ENCODE assay signal across 8 mouse cellular contexts in genomic region chr12:102422065-102422464, GRCm38 (mm10). TPM values are rescaled to one million over a fixed set of nuclear protein-coding genes. Genes with fewer than 3 reads are reported as not detected.
DNase-seq lines count a peak whose midpoint lies in the region; ATAC-seq and TF ChIP-seq lines count a peak whose summit lies in the region.

No protein-coding gene starts in this region.

- H3K4me3 ChIP-seq in liver, embryonic 12.5 days: no peak overlapping the region
- no peak overlapping the region for H3K4me3 ChIP-seq in liver, postnatal 0 days (ENCODE audit: low read depth, low read length)
- H3K4me3 ChIP-seq in kidney, embryonic 16.5 days (ENCODE audit: low read length): no peak overlapping the region
- H3K4me3 ChIP-seq in forebrain, postnatal 0 days (ENCODE audit: low read depth, low read length): no peak overlapping the region

- H3K27me3 ChIP-seq in liver, embryonic 12.5 days (replicated peaks): no peaks in the 10 kb centered on the region
- no peaks in the 10 kb centered on the region for H3K27me3 ChIP-seq in liver, postnatal 0 days (ENCODE audit: insufficient read depth, low read length)
- no peaks in the 10 kb centered on the region for H3K27me3 ChIP-seq in kidney, embryonic 16.5 days (ENCODE audit: insufficient read depth, low read length)
- H3K27me3 ChIP-seq in forebrain, postnatal 0 days (ENCODE audit: insufficient read depth, low read length): no peaks in the 10 kb centered on the region

- no peaks in the 10 kb centered on the region for H3K36me3 ChIP-seq in liver, embryonic 12.5 days
- H3K36me3 ChIP-seq in liver, postnatal 0 days (replicated peaks; ENCODE audit: insufficient read depth, low read length): no peaks in the 10 kb centered on the region
- peaks cover 7% of the 10 kb centered on the region; the same call in 1 of the 2 replicates for H3K36me3 ChIP-seq in kidney, embryonic 16.5 days (ENCODE audit: insufficient read depth, low read length)
- peaks cover 8% of the 10 kb centered on the region; the same call in 1 of the 2 replicates for H3K36me3 ChIP-seq in forebrain, postnatal 0 days (ENCODE audit: insufficient read depth)

- H3K4me1 ChIP-seq in liver, embryonic 12.5 days: peaks cover 65% of the 10 kb centered on the region
- H3K4me1 ChIP-seq in liver, postnatal 0 days (ENCODE audit: insufficient read depth): peaks cover 3% of the 10 kb centered on the region
- H3K4me1 ChIP-seq in kidney, embryonic 16.5 days (ENCODE audit: insufficient read depth, low read length): peaks cover under 1% of the 10 kb centered on the region; the same call in 1 of the 2 replicates
- H3K4me1 ChIP-seq in forebrain, postnatal 0 days (ENCODE audit: insufficient read depth): no peaks in the 10 kb centered on the region

- no peak overlapping the region for H3K4me2 ChIP-seq in liver, embryonic 12.5 days
- H3K4me2 ChIP-seq in liver, postnatal 0 days (ENCODE audit: low read depth, low read length): no peak overlapping the region
- no peak overlapping the region for H3K4me2 ChIP-seq in kidney, embryonic 16.5 days (replicated peaks; ENCODE audit: low read depth, low read length)
- H3K4me2 ChIP-seq in forebrain, postnatal 0 days (ENCODE audit: low read depth): no peak overlapping the region

- 73% methylated on average over 6 of the region's 6 CpGs for WGBS in liver, embryonic 12.5 days (ENCODE audit: insufficient replicate concordance)
- WGBS in liver, postnatal 0 days (ENCODE audit: insufficient replicate concordance): 84% methylated on average over 6 of the region's 6 CpGs
- 79% methylated on average over 6 of the region's 6 CpGs for WGBS in kidney, embryonic 16.5 days
- WGBS in forebrain, postnatal 0 days: 83% methylated on average over 6 of the region's 6 CpGs

- H3K27ac ChIP-seq in liver, embryonic 12.5 days: 0 out of 2 replicates have a peak overlapping the region, but pooled peaks have one; percentile 5
- H3K27ac ChIP-seq in liver, postnatal 0 days (ENCODE audit: low read depth): no peak overlapping the region
- H3K27ac ChIP-seq in kidney, embryonic 16.5 days (ENCODE audit: low read length): peak overlapping the region; percentile 59
- no peak overlapping the region for H3K27ac ChIP-seq in forebrain, postnatal 0 days (ENCODE audit: low read depth, low read length)

- intact Hi-C loops in gastrocnemius, postnatal 14 days (cut with DNase I; ENCODE audit: low total_unique reads): no loop called here

- TF ChIP-seq EP300 in liver, postnatal 0 days (IDR thresholded peaks at IDR 0.05; ENCODE audit: low read depth): no peak

- DNase-seq in liver, postnatal 0 days: no peak
- peak; percentile 69 for DNase-seq in gastrocnemius, postnatal 14 days
- DNase-seq in retina, postnatal 1 day: peak; percentile 80
- DNase-seq in forebrain, postnatal 0 days: no peak
- no peak for DNase-seq in thymus, postnatal 0 days (ENCODE audit: low spot score)

- no peak overlapping the region; the same call in 1 of the 2 replicates for H3K9ac ChIP-seq in liver, embryonic 12.5 days
- no peak overlapping the region for H3K9ac ChIP-seq in liver, postnatal 0 days (replicated peaks)
- no peak overlapping the region for H3K9ac ChIP-seq in kidney, embryonic 16.5 days (replicated peaks; ENCODE audit: low read length)
- H3K9ac ChIP-seq in forebrain, postnatal 0 days: no peak overlapping the region

- H3K9me3 ChIP-seq in liver, embryonic 12.5 days (replicated peaks): no peaks in the 10 kb centered on the region
- H3K9me3 ChIP-seq in liver, postnatal 0 days (ENCODE audit: low read length): no peaks in the 10 kb centered on the region
- no peaks in the 10 kb centered on the region for H3K9me3 ChIP-seq in kidney, embryonic 16.5 days (ENCODE audit: low read length)
- H3K9me3 ChIP-seq in forebrain, postnatal 0 days (ENCODE audit: low read length): no peaks in the 10 kb centered on the region

- no peak for TF ChIP-seq CTCF in liver, postnatal 0 days (IDR thresholded peaks at IDR 0.05; ENCODE audit: low read depth)
- no peak for TF ChIP-seq CTCF in forebrain, postnatal 0 days (IDR thresholded peaks at IDR 0.05; ENCODE audit: low read depth)

- ATAC-seq in liver, embryonic 12.5 days: no peak
- no peak for ATAC-seq in liver, postnatal 0 days
- ATAC-seq in kidney, embryonic 16.5 days (ENCODE audit: low FRiP score, low TSS enrichment): 0 out of 2 replicates have a peak, but pooled peaks have one; percentile 37
- ATAC-seq in forebrain, postnatal 0 days: no peak
- no peak for ATAC-seq in megakaryocyte progenitor cell, adult 5-6 weeks (replicated peaks; ENCODE audit: poor library complexity)

RNA-seq across cellular contexts. Expression of gene Lgmn, which starts 17.5 kb away (rescaled TPM):
- polyA plus RNA-seq in liver, embryonic 12.5 days (2016; fragmentation: Nextera tagmentation; extraction: Ambion mirVana): 47.2 and 49.9 TPM in 2 replicates
- 140 and 142 TPM in 2 replicates for polyA plus RNA-seq in liver, postnatal 0 days (2015; fragmentation: Nextera tagmentation; extraction: Ambion mirVana)
- total RNA-seq in gastrocnemius, postnatal 14 days (2021): 10 to 100 TPM; 51.2 to 64.3 TPM
- polyA plus RNA-seq in kidney, embryonic 16.5 days (2015; fragmentation: Nextera tagmentation; extraction: Ambion mirVana): 153 and 175 TPM in 2 replicates
- total RNA-seq in forebrain, postnatal 0 days (2014; rRNA removed): 79.6 and 88.1 TPM in 2 replicates
- 121 and 139 TPM in 2 replicates for polyA plus RNA-seq in forebrain, postnatal 0 days (2015; fragmentation: Nextera tagmentation; extraction: Ambion mirVana)
- total RNA-seq in megakaryocyte progenitor cell, adult 5-6 weeks (2015): 2.1 and 2.9 TPM in 2 replicates
- total RNA-seq in megakaryocyte progenitor cell, adult 5-6 weeks (2017): 0.71 and 2.2 TPM in 2 replicates
- 75.0 and 77.3 TPM in 2 replicates for polyA plus RNA-seq in thymus, postnatal 0 days (2015; fragmentation: Nextera tagmentation; extraction: Ambion mirVana)

RNA-seq across cellular contexts. Expression of gene Golga5, which starts 46.9 kb away (rescaled TPM):
- 18.5 and 19.5 TPM in 2 replicates for polyA plus RNA-seq in liver, embryonic 12.5 days (2016; fragmentation: Nextera tagmentation; extraction: Ambion mirVana)
- 16.5 and 16.7 TPM in 2 replicates for polyA plus RNA-seq in liver, postnatal 0 days (2015; fragmentation: Nextera tagmentation; extraction: Ambion mirVana)
- total RNA-seq in gastrocnemius, postnatal 14 days (2021): 10 to 100 TPM; 19.8 to 23.2 TPM
- 35.6 and 37.8 TPM in 2 replicates for polyA plus RNA-seq in kidney, embryonic 16.5 days (2015; fragmentation: Nextera tagmentation; extraction: Ambion mirVana)
- 28.9 and 34.9 TPM in 2 replicates for total RNA-seq in forebrain, postnatal 0 days (2014; rRNA removed)
- 24.4 and 25.6 TPM in 2 replicates for polyA plus RNA-seq in forebrain, postnatal 0 days (2015; fragmentation: Nextera tagmentation; extraction: Ambion mirVana)
- total RNA-seq in megakaryocyte progenitor cell, adult 5-6 weeks (2015): 22.1 and 28.8 TPM in 2 replicates
- total RNA-seq in megakaryocyte progenitor cell, adult 5-6 weeks (2017): 69.0 and 74.0 TPM in 2 replicates
- polyA plus RNA-seq in thymus, postnatal 0 days (2015; fragmentation: Nextera tagmentation; extraction: Ambion mirVana): 31.7 and 34.5 TPM in 2 replicates

Comparison
In these comparisons a context has a peak if more than half of its experiments do, and no peak if none do; other contexts are left out.
1. H3K27ac ChIP-seq: peak in liver, embryonic 12.5 days (single experiment) and kidney, embryonic 16.5 days (single experiment); none in liver, postnatal 0 days (single experiment) and forebrain, postnatal 0 days (single experiment).
2. DNase-seq: peak in gastrocnemius, postnatal 14 days (single experiment) and retina, postnatal 1 day (single experiment); none in liver, postnatal 0 days (single experiment), forebrain, postnatal 0 days (single experiment) and thymus, postnatal 0 days (single experiment).